Mouse (Mus musculus): ENCODE measurements at regions not wholly inside any gene's neighbourhood (a gene's known extent, or its start where the extent isn't known, plus 50 kb on each side); places are given as distances from the start of the nearest gene placed in this dataset.

DNA sequence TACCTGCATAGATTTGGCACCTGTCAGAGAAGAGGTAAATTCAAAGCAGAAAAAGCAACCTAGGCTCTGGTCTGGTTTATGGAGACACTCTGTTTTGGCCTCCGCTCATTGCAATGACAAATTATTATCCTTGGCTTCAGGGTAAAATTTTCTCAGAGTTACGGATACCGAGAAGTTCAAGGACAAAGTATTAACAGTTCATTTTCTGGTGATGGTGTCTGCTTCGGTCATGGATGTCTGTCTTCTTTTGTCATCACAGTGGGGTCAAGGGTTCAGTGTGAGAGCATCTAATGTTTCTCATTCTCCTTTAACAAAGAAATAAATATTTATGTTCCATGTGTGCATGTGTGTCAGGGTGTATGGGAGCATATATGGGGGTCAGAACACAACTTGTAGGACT is 1261.0 kb upstream of the A1bg start:
- no peak for DNase-seq
- intact Hi-C loops (cut with DNase I): no loop called here

DNA sequence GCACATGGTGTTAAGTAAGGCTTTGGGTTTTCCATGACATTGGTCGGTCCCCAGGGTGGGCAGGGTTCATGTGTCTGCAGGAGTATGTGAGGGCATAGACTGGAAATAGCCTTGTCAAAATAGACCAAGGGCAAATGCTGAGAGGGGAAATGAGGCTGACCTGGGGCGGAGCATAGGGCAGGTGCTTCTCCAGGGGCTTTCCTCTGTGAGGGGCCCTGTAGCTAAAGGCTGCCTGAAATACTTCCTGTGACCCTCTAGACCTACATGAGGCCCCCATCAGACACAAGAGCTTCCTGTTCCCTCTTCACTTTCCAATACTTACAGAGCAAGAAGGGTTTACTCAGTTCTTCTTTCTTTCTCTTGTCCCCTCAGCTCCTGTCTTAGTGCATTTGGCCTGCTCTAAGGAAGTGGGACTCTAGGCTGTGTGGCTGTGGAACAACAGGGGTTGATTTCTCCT is 1258.7 kb upstream of the A1bg start:
- no peak for DNase-seq
- intact Hi-C loops (cut with DNase I): no loop called here

DNA sequence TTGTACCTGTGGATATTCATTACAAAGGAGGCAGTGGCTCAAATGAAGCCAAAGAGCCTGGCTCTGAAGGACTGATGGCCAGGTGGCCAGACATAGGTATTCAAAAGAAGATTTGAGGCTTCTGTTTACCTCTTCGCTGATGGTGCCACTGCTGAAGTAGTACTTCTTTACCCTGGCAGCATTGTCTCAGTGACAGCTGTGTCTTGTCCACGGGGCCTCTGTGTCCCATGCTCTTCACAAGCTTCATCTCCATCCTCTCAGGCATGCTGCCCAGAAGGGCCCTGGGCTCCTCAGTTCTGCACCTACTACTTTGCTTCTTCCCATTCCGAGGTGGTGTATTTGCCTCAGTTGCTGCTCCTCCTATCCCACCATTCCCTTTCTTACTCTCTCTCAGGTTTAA is 1257.9 kb upstream of the A1bg start:
- no peak for DNase-seq
- intact Hi-C loops (cut with DNase I): no loop called here

DNA sequence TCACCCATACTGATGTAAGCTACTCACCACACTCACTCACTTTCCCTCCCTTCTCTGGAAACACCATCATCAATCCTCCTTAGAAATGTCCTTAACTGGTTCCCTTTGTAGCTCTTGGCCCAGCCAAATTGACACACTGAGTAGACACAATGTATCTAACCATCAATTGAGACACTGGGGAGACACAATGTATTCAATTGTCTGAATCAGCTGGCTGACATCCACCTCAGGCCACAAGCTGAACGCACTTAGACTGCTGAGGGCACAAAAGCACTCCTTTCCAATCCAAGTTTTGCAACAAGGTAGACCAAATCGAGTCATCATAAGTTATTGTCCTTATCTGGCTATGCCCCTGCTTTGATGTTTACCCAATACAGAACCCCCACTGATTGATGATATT is 1257.0 kb upstream of the A1bg start:
- intact Hi-C loops (cut with DNase I): no loop called here
- no peak for DNase-seq

DNA sequence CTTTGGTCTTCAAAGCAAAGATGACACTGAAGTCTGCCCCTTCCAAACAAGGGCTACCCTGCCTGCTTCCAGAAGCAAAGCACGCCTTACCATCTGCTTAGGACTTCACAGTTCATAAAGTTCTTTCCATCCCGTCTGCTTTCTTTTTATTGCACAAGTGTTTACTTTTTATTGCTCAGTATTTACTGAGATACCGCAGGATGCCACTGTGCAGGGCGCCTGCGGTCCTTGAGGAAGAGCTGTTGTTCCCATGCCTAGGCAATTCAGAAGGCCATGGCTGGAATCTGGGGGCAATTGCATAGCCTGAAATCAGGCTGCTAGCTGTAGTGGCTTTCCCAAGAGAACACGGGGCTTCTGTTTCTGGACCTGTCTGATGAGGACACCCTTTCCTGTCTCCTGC is 1255.8 kb upstream of the A1bg start:
- no peak for DNase-seq
- intact Hi-C loops (cut with DNase I): no loop called here

DNA sequence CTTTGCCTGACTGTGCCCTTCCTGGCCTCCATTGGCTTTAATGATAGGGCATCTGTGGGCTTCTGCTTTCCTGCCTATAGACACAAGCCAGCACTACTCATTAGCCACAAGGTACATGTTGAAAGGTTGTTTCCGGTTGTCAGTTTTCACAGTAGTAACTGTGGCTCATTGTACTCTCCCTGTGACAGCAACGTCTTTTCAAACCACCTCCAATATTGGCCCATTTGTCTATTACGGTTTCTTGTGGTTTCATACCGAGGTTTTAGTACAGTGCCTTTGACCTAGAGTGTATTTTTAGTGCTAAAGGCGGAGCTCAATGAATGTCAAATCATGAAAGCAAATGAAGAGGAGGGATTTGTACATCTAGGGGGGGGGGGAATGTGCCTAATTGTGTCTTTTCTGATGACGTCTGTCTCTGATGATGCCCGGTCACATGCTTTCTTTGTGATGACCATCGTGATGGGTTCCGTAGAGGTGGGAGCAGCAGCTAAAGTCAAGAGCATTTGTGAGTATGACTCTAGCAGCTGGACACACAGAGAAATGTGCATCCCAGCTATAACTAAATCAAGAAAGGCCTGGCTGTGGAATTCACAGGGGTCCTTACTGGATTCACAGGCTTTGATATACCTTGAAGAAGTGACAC is 1255.1 kb upstream of the A1bg start:
- intact Hi-C loops (cut with DNase I): no loop called here
- no peak for DNase-seq

DNA sequence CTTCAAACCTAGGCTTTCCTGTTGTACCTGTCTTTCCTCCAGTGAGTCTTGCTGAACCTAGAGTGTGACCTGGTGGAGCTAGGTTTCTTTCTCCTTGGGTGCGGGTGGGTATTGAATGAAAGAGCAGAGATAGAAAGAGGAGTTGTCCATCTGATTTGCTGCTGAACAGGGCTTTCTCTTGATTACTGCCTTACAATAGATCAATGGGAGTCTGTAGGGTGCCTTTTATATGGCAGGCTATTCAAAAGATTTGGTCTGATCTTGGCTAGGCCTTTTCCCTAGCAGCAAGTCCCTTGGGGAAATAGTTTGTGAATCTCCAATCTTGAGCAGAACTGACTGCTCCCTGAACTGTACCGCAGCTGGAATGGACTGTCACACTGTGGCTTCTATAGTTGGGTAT is 1253.3 kb upstream of the A1bg start:
- intact Hi-C loops (cut with DNase I): no loop called here
- DNase-seq: no peak

DNA sequence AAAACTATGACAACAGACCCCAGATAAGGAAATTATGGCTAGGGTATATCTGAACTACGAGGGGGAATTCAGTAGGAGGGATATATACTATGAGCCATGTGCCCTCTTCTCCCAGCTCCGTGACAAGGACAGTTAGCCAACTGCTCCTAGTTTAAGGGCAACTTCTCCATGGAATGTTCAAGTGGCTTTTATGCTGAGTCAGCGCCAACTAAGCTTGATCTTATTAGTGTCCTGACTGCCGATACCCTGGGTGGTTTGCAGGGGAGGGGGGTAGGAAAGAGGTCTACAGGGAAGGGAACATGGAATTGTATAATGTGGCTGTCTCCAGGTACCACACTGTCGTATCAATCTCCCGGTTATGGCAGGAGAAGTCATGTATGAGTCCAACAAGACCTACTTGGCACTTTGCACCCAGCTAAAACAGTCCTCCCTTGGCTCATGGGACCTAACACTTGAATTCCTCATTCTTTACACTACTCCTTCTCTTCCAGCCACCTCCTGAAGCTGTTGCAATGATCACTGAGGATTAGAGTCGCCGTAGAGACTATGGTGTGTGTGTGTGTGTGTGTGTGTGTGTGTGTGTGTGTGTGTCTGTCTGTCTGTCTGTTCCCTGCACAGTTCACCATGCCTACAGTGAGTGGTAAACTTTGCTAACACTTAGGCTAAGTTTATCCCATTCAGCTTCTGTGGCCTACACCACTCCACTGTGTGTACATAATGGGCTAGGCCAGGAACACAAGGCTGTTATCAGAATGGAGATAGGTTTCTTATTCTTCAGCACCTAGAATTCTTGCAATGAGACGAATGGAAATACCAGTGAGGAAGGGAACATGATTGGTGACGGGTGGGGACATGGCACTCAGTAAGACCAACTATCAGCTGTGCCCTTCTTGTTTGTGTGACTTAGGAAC is 1251.1 kb upstream of the A1bg start:
- peak in 1 of 2 experiments; percentile 22 for DNase-seq
- intact Hi-C loops (cut with DNase I): no loop called here

DNA sequence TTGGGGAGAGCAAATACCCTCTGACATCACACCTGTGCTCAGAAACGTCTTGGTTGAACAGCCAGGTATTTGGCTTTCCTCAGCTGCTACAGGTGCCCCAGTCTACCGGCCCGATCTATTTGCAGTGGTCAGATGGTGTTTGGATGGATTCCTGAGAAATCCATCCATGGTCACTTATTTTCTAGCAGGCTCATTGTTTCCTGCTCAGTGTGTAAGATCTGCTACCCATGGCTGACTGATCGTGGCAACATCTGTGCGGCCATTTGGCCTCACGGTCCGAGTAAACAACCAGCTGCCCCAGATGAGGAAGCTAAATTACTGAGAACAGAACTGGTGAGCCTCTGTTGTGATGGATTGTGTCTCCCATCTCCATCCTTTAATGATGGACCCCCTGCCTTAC is 1248.8 kb upstream of the A1bg start:
- intact Hi-C loops (cut with DNase I): no loop called here
- no peak for DNase-seq

DNA sequence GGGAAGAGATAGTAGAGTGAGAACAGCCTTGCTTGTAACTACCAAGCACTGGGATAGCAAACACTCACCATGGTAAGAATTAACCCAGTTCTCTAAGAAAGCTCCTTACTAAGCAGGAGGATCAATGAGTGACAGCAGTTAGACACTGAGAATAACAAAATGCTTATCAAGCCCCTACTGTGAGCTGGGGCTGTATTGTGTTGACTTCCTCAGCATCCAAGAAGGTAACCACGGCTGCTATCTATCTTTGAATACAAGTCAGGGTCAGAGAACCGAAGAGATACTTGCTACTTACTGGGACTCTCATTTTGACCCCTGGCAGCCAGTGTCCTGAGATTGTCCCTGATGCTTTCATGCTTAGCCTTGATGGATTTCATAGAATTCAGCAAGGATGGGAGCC is 1248.4 kb upstream of the A1bg start:
- intact Hi-C loops (cut with DNase I): no loop called here
- DNase-seq: no peak

DNA sequence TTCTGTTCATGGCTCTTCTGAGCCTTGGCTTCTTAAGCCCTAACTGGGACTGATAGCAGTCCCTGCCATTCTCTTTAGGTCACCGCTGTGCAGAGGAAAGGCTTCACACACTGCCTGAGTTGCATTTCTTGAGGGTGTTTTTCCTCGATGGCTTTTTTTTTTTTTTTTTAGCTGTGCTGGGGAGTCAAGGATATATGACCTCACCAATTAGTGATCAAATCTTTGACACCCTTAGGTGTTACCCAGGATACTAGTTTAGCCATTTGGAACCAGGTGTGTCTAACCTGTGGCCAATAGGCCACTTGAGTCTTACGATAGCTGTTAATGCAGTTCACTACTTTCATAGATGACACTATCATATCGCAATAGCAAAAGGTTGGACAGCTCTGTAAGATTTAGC is 1247.5 kb upstream of the A1bg start:
- intact Hi-C loops (cut with DNase I): no loop called here
- no peak for DNase-seq

DNA sequence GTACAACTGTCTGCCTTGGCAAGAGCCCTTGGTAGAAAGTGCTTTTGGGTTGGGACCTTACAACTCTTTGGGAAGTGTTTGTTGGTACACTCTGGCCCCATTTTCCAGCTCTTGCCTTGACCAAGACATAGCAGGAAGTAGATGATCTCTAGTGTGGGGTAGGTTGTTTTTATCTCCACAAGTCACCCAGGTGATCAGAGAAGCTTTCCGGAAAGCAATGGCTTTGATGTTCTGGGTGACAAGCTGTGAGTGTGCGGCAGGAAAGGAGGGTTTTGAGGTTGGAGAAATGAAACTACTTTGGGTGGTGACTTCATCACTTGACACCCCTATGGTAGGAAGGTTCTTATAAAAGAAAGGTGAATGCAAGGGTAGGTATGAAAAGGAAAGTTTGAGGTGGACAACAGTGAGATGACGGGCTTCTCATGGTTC is 1246.8 kb upstream of the A1bg start:
- intact Hi-C loops (cut with DNase I): no loop called here

DNA sequence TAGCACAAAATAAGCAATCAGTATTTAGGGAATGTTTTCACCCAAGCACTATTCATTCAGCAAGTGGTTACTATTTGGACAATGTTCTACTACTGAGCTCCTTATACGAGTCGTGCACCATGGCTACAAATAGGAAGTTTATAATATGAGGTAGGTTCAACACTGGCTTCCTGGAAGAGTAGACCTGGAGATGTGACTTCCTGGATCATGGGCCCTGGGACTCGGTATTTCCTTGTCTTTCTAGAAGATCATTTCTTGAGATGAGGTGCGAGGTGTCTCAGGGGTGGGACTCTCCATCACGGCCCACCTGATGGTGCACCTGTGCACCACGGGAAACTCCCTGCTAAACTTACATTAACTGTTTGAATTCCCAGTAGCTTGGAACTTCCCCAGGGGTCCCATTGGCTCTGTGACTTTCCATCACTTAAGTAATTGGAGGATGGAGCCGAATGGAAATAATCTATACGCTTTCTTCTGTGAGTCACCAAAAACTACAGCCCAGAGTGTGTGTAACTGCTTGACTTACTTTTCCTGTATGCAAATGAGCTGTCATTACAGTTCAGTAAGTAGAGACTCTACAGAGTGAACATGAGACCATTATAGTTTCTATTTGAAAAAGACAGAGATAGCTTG is 1246.3 kb upstream of the A1bg start:
- no peak for DNase-seq
- intact Hi-C loops (cut with DNase I): no loop called here

More for the DNA sequence above, 1246.8 kb upstream of the A1bg start:
- DNase-seq: no peak

DNA sequence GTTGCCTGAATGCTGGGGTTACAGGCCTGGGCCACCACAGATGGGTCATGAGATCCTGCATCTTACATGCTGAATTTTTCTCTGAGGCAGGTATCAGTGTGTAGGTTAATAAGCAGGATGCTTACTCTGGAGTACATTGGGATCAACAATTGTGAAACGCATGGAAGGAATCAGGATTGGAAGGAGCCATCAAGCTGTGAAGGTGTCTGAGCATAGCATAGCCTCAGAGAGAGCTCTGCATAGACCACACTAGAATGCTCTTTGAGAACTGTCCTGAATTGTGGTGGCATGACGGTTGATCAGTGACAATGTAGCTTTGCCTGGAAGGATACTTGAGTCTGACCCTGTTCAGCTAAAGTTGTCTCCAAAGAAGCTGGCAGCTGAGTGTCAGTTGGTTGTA is 1245.7 kb upstream of the A1bg start:
- DNase-seq: no peak
- intact Hi-C loops (cut with DNase I): no loop called here

DNA sequence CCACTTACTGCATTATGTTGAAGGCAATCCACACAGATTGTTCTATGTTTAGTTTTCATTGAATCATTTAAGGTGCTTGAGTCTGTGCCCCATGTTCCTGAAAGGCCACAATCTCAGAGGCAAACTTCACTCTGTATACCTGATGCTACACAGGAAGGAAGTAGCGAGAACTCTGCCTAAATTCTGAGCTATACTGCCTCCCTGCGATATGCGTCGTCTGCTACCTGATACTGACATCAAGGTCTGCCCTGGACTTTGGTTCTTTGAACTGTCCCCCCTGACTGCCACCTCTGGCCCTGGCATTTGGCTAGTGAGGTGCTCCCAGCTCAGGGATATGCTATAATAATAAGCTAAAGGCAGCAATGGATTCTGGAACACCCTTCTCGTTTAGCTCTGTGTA is 1244.0 kb upstream of the A1bg start:
- DNase-seq: no peak
- intact Hi-C loops (cut with DNase I): no loop called here

DNA sequence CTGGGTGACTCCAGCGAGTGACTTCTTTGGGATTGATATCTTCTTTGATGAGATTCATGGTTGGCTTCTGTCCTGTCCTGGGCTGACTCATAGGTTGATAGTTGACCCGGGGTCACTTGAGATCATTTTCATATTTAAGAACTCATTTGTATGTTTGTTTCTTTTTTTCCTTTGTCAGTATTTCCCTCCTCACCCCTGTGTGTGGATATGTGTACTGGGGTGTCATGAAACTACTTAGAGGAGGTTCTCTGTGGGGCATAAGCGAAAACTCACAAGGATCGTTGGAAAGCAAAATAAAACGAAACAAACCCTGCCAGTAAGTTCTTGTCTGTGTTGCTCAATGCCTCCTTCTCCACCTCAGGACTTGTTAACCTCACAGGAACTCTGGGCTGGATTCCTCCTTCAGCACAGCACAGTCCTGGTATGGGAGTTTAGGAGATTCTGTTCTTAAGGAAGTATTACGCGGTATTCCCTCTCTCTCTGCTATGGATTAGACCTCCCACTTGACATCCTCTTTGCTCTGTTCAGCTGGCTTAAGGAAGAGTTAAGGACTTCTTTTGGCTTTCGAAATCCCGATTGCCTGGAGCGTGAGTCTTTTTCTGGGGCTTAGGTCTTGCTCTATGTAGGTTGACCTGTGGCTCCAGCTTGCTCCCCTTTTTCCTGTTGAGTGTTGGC is 1243.2 kb upstream of the A1bg start:
- DNase-seq: no peak

DNA sequence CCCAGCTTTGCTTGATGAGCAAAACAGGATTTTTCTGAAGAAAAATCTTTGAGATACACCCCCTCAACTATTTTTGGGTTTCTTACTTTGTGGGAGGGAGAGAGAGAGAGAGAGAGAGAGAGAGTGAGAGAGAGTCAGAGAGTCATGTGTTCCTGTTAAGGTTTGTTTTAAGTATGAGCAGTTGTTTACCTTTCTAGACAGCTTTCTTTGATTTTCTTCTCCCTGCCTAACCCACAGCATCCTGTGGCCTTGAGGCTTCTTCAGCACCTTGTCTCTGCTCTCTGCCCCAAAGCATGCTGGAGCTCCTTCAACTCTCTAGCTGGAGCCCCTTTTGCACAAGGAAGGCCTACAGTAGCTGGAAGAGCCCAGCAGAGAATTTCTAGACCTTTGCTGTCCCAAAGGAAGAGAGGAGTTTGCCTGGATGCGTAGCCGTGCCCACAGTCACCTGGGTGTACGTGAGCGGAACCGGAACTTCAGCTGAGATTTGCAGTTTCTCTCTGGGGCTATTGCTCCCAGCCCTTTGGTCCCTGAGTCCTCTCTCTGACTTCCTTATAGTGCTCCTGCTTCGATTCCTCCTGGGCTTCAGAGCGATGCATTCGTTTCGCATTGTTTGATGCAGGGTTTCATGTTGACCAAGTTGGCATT is 1242.1 kb upstream of the A1bg start:
- intact Hi-C loops (cut with DNase I): no loop called here
- no peak for DNase-seq

More for the DNA sequence above, 1243.2 kb upstream of the A1bg start:
- intact Hi-C loops (cut with DNase I): no loop called here

DNA sequence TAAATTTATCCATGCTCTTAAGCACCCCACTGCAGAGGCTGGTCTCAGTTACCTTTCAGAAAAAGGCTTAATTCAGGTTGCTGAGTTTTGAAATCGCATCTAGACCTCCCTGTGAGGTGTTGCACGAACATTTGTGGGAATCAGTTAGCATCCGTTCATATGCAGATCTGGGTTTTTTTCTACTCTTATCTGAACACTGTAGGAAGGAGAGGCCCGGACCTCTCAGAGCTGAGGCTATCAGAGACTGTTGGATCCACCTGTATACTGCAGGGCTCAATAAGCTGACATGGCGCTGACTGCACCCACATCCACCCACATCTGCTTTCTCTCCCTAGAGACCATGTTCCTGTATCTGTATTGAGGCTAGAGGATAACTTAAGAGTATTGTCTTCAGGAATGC is 1240.4 kb upstream of the A1bg start:
- intact Hi-C loops (cut with DNase I): no loop called here
- no peak for DNase-seq

DNA sequence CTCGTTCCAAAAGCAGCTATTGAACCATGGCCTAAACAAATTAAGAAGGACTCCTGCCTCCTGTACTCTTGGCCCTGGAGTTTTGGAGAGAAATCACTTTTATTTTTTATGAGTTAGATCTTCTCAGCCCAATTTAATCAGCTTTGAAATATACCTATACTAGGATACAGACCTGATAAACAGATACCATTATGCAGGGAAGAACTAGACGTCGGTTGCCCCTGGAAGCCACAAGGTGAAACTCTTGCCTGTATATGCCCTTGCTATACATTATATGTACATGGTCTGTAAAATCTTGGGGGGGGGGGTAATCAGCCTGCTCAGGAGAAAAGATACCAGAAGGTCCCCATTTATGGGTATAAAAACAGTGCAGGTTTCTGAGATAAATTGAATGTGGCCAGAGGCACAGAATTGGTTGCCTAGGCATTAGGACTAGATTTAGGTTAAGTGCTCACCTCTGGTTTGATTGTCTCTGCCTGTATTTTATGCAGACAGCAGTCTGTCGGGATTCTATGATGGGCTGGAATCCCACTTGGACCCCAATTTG is 1239.9 kb upstream of the A1bg start:
- intact Hi-C loops (cut with DNase I): no loop called here
- no peak for DNase-seq

DNA sequence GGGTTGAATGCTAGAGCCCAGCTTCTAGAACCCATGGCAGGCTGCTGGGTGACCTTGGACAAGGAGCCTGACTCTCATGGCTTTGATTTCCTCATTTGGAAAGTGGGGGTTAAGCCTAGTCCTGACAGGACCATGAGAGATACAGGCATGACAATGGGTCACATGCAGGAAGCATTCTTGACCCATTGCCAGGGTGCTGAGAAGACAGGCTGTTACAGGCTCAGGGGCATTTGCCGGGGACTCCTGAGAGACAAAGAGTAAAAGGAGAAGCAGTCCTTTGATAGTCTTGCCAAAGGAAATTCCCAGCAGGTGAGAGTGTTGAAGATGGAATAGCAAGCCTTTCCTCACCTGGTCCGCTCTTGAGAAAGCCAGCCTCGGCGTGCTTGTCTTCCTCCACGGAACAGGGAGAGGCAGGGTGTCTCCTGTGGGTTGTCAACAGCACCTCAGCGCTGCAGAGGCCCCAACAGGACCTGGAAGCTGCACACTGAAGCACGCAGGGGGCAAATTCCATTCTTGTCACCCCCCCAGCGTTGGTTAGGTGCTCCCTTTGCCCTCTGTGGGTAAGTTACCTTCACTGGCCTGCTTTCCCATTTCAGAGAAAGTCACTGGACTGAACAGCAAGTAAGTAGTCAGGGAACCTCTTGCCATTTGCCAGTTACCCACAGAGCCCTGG is 1239.3 kb upstream of the A1bg start:
- intact Hi-C loops (cut with DNase I): no loop called here
- peak; percentile 69 to 70 for DNase-seq

All from heart, postnatal 10 days (tissue).